ENCODE assay signal across 9 mouse cellular contexts in the genomic region with DNA sequence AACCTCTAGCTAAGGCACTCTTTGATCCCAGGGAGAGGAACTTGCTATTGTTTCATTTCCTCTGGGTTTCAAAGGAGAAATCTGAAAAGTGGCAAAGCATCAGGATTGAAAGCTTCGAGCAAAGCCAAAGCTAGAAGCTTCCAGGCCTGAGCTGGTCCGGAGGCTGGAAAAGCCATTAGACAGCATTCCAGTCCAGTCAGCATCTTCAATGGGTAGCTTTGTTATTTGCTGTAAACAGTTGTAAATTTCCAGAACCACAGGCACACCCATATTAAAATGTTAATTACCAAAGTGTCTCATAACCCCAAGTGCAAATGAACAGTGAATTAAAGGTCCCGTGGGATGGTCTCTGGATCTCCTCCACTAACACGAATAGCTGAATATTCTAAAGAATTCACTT. TPM values are rescaled to one million over a fixed set of nuclear protein-coding genes. Genes with fewer than 3 reads are reported as not detected.
DNase-seq lines count a peak whose midpoint lies in the region; ATAC-seq and TF ChIP-seq lines count a peak whose summit lies in the region.
"Had no signal": no experiment of that assay in that cellular context is flagged by ENCODE, and none has a peak within 500 bp of the region (broad histone marks: within the 10 kb centered on the region; RNA-seq: fewer than 3 reads in every experiment).

No protein-coding gene starts in this region.

- TF ChIP-seq CTCF in lung, postnatal 0 days (IDR thresholded peaks at IDR 0.05) = no peak
- TF ChIP-seq CTCF in hindbrain, postnatal 0 days (IDR thresholded peaks at IDR 0.05; ENCODE audit: low read depth) = no peak
- no peak for TF ChIP-seq CTCF in small intestine, adult 2 months (IDR thresholded peaks at IDR 0.05; ENCODE audit: extremely low read depth, insufficient read length, insufficient replicate concordance, low read depth, low read length)

- 82% methylated on average over 4 of the region's 4 CpGs for WGBS in heart, embryonic 10.5 days
- WGBS in lung, postnatal 0 days = 67% methylated on average over 4 of the region's 4 CpGs
- WGBS in hindbrain, postnatal 0 days = 34% methylated on average over 4 of the region's 4 CpGs
- WGBS in small intestine, adult 2 months = 66% methylated on average over 4 of the region's 4 CpGs

- no peak for ATAC-seq in lung, postnatal 0 days
- ATAC-seq in hindbrain, postnatal 0 days = no peak
- no peak for ATAC-seq in CD4-positive, CD25-positive, alpha-beta regulatory T cell, adult 4 months

- H3K27me3 ChIP-seq in heart, embryonic 10.5 days (ENCODE audit: insufficient read depth, poor library complexity, severe bottlenecking) = no peaks in the 10 kb centered on the region
- no peaks in the 10 kb centered on the region for H3K27me3 ChIP-seq in lung, postnatal 0 days (replicated peaks; ENCODE audit: insufficient read depth, low read length)
- no peaks in the 10 kb centered on the region for H3K27me3 ChIP-seq in hindbrain, postnatal 0 days (ENCODE audit: insufficient read depth, low read length)
- H3K27me3 ChIP-seq in small intestine, adult 2 months (ENCODE audit: control insufficient read depth, insufficient read depth, low read length) = no peaks in the 10 kb centered on the region

- DNase-seq in heart, adult 11 months = peak; percentile 96
- DNase-seq in heart, embryonic 10.5 days (ENCODE audit: low spot score) = no peak
- DNase-seq in lung, postnatal 0 days (ENCODE audit: low spot score) = no peak
- DNase-seq in lung, postnatal 25 days (ENCODE audit: low spot score) = no peak
- DNase-seq in hindbrain, postnatal 0 days (ENCODE audit: low spot score) = no peak
- DNase-seq in ovary, adult 18-20 months (ENCODE audit: low spot score) = no peak
- DNase-seq: cerebellum, adult 2 months had no signal

- H3K27ac ChIP-seq in heart, embryonic 10.5 days = no peak overlapping the region
- H3K27ac ChIP-seq in lung, postnatal 0 days (ENCODE audit: low read length) = 0 out of 2 replicates have a peak overlapping the region, but pooled peaks have one; percentile 52
- peak overlapping the region; percentile 76 for H3K27ac ChIP-seq in hindbrain, postnatal 0 days
- peak overlapping the region; percentile 65; the same call in 1 of the 2 replicates for H3K27ac ChIP-seq in small intestine, adult 2 months (ENCODE audit: insufficient read depth, low read depth, low read length)

- H3K36me3 ChIP-seq in heart, embryonic 10.5 days = peaks cover 16% of the 10 kb centered on the region; the same call in 1 of the 2 replicates
- no peaks in the 10 kb centered on the region for H3K36me3 ChIP-seq in lung, postnatal 0 days (ENCODE audit: insufficient read depth, low read length)
- H3K36me3 ChIP-seq in hindbrain, postnatal 0 days (ENCODE audit: insufficient read depth, low read length) = no peaks in the 10 kb centered on the region
- peaks cover 6% of the 10 kb centered on the region for H3K36me3 ChIP-seq in small intestine, adult 2 months (ENCODE audit: control insufficient read depth, insufficient read depth, low read length)

- TF ChIP-seq EP300 in lung, postnatal 0 days (IDR thresholded peaks at IDR 0.05) = no peak

- H3K4me1 ChIP-seq in heart, embryonic 10.5 days = peaks cover 70% of the 10 kb centered on the region
- H3K4me1 ChIP-seq in lung, postnatal 0 days (ENCODE audit: insufficient read depth, low read depth, low read length) = peaks cover 18% of the 10 kb centered on the region
- peaks cover 36% of the 10 kb centered on the region for H3K4me1 ChIP-seq in hindbrain, postnatal 0 days (ENCODE audit: insufficient read depth, low read length)
- peaks cover 17% of the 10 kb centered on the region for H3K4me1 ChIP-seq in small intestine, adult 2 months (ENCODE audit: control insufficient read depth, insufficient read depth, insufficient read length, low read length)

- H3K4me3 ChIP-seq in heart, embryonic 10.5 days = no peak overlapping the region
- H3K4me3 ChIP-seq in lung, postnatal 0 days (ENCODE audit: low read depth, low read length) = no peak overlapping the region
- no peak overlapping the region for H3K4me3 ChIP-seq in hindbrain, postnatal 0 days (ENCODE audit: low read length)
- no peak overlapping the region for H3K4me3 ChIP-seq in small intestine, adult 2 months (ENCODE audit: low read depth, low read length)

- no peak overlapping the region for H3K9ac ChIP-seq in lung, postnatal 0 days (replicated peaks; ENCODE audit: low read depth)
- H3K9ac ChIP-seq in hindbrain, postnatal 0 days (replicated peaks; ENCODE audit: low read length) = no peak overlapping the region

- no peak overlapping the region for H3K4me2 ChIP-seq in lung, postnatal 0 days (replicated peaks; ENCODE audit: low read depth, low read length)
- H3K4me2 ChIP-seq in hindbrain, postnatal 0 days (ENCODE audit: low read depth, low read length) = no peak overlapping the region

- H3K9me3 ChIP-seq in heart, embryonic 10.5 days = no peaks in the 10 kb centered on the region
- no peaks in the 10 kb centered on the region for H3K9me3 ChIP-seq in lung, postnatal 0 days (ENCODE audit: low read length)
- H3K9me3 ChIP-seq in hindbrain, postnatal 0 days (ENCODE audit: low read length) = no peaks in the 10 kb centered on the region

- no peak for TF ChIP-seq POLR2A in small intestine, adult 2 months (IDR thresholded peaks at IDR 0.05; ENCODE audit: low read depth, low read length)

RNA-seq across cellular contexts. Expression of a gene that starts 21.2 kb away (rescaled TPM):
- polyA plus RNA-seq in heart, embryonic 10.5 days (2016; fragmentation: Nextera tagmentation; extraction: Ambion mirVana) = 63.2 and 69.0 TPM in 2 replicates
- 97.3 and 106 TPM in 2 replicates for polyA plus RNA-seq in lung, postnatal 0 days (2015; fragmentation: Nextera tagmentation; extraction: Ambion mirVana)
- total RNA-seq in hindbrain, postnatal 0 days (2014; rRNA removed) = 44.7 and 51.2 TPM in 2 replicates
- polyA plus RNA-seq in hindbrain, postnatal 0 days (2015; fragmentation: Nextera tagmentation; extraction: Ambion mirVana) = 119 and 124 TPM in 2 replicates
- polyA plus RNA-seq in small intestine, adult 2 months (2012; rRNA removed) = 5.3 and 12.2 TPM in 2 replicates
- polyA plus RNA-seq in CD4-positive, CD25-positive, alpha-beta regulatory T cell, adult 4 months (2017; shearing (Covaris generic)) = 100 to 1,000 TPM; 183 to 238 TPM
